Mouse (Mus musculus): ENCODE data around the gene Grm7.

DNA sequence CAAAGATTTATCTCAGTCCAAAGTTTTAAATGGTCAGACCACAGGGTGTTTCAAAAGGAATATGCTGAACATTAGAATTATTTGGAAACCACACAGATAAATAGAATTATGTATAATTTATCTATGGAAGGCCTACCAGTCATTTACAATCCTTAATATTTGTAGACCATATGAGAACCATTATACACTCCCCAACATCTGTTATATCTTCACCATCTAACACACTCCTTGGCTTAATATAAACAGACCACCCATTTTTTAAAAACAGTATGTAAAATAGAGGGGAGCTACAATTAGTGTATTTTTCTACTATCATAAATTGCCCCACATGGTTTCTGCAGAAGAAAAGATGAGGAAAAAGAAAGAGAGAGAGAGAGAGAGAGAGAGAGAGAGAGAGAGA is 876.7 kb downstream of the Grm7 start:
- TF ChIP-seq EP300 (IDR thresholded peaks at IDR 0.05; ENCODE audit: low read depth): no peak
- TF ChIP-seq CTCF (IDR thresholded peaks at IDR 0.05; ENCODE audit: low read depth): no peak
